Mouse (Mus musculus) neural tube, embryonic 14.5 days (tissue): ENCODE measurements at regions not wholly inside any gene's neighbourhood (a gene's known extent, or its start where the extent isn't known, plus 50 kb on each side); places are given as distances from the start of the nearest gene placed in this dataset.
A peak's percentile ranks its signal among the peaks of the same experiment; 100 is the strongest.

Source experiments
- ATAC-seq: fragments of 200-750 bp; cut with Nextera tagmentation; 2 replicates; pipeline ENCODE4 v1.8.0; 2017; ENCODE audit warnings: low read depth, mild to moderate bottlenecking, moderate TSS enrichment, moderate library complexity
- H3K27ac ChIP-seq: fragments of 300-500 bp; sonication (generic); 2 replicates; pipeline ENCODE4 v1.5.1; 2014; ENCODE audit warnings: low read depth, mild to moderate bottlenecking, control low read depth, low read length, moderate library complexity, mixed read lengths
- H3K27me3 ChIP-seq: fragments of 300-500 bp; sonication (generic); 2 replicates; pipeline ENCODE4 v1.6.1; 2014; ENCODE audit warnings: low read length; ENCODE audit not compliant: control insufficient read depth, insufficient read depth
- H3K36me3 ChIP-seq: fragments of 300-500 bp; sonication (generic); 2 replicates; pipeline ENCODE4 v1.6.1; 2014; ENCODE audit warnings: low read length, mixed read lengths; ENCODE audit not compliant: control insufficient read depth, insufficient read depth
- H3K4me1 ChIP-seq: fragments of 300-500 bp; sonication (generic); 2 replicates; pipeline ENCODE4 v1.6.1; 2014; ENCODE audit warnings: low read length; ENCODE audit not compliant: control insufficient read depth, insufficient read depth
- H3K4me2 ChIP-seq: fragments of 300-500 bp; sonication (generic); 2 replicates; pipeline ENCODE4 v1.6.1; 2014; ENCODE audit warnings: mild to moderate bottlenecking, low read depth, low read length, control low read depth
- H3K4me3 ChIP-seq: fragments of 300-500 bp; sonication (generic); 2 replicates; pipeline ENCODE4 v1.5.1; 2014; ENCODE audit warnings: low read depth, low read length, control low read depth, mixed read lengths
- H3K9ac ChIP-seq: fragments of 300-500 bp; sonication (generic); replicated peaks from 2 replicates; pipeline ENCODE4 v1.6.1; 2014; ENCODE audit warnings: low read depth, mild to moderate bottlenecking, control low read depth, low read length, mixed read lengths
- H3K9me3 ChIP-seq: fragments of 300-500 bp; sonication (generic); 2 replicates; pipeline ENCODE4 v1.6.1; 2016; ENCODE audit warnings: low read length; ENCODE audit not compliant: control insufficient read depth
- WGBS: fragments of 180-500 bp; shearing (Covaris S2); extraction: QIAGEN DNeasy Blood & Tissue Kit; methylation state at CpG from one replicate; pipeline ENCODE4 v1.1.7; 2014; 5-methylcytosine and 5-hydroxymethylcytosine counted together

DNA sequence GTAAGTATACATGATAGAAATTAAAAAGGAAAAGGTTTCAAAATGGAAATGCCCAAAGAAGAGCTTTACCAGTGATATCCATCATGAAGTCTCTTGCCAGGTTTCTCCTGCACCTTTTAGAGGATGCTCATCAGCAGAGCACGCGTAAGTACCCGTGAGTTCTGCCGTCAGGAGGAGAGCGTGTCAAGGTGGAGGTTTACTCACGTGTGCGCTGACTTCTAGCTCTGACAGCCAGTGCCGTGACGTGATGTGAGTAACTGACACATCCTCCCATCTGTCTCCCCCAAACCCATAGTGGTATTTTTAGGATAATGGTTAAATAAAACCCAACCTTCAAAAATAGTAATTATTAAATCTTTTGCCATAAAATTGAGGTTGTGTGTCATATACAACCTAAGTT, 55.3 kb downstream of the Adra2a start:
- Histone ChIP-seq H3K4me1 (no peaks in the 10 kb centered on the region), H3K4me2 (no peak overlapping the region), H3K27me3 (no peaks in the 10 kb centered on the region), H3K36me3 (no peaks in the 10 kb centered on the region), H3K9me3 (no peaks in the 10 kb centered on the region), H3K9ac (no peak overlapping the region), H3K27ac (no peak overlapping the region), H3K4me3 (no peak overlapping the region)
- WGBS, result 83% methylated on average over 9 of the region's 9 CpGs
- no peak for ATAC-seq

DNA sequence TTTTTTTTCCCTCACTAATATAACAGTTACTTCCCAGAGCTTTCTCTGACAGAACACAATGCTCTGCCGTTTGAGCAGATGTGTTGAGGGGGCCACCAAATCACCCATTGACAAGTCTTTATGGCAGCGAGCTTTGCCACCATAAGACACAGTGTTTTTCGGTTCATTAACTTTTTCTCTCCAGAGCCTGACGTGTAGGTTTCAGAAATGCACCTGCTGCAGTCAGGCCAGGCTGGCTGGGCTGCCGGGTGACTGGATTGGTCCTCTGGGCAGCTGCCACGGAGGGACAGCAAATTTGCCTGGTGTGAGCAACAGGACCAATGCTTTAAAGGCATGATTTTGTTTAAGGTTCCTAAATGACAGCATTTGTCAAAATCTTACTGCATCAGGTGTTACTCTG, 55.8 kb downstream of the Adra2a start:
- H3K9me3 ChIP-seq, result no peaks in the 10 kb centered on the region
- no peaks in the 10 kb centered on the region for H3K4me1 ChIP-seq
- no peak overlapping the region for H3K27ac ChIP-seq
- no peaks in the 10 kb centered on the region for H3K27me3 ChIP-seq
- ATAC-seq, result no peak
- no peak overlapping the region for H3K4me2 ChIP-seq
- no peak overlapping the region for H3K4me3 ChIP-seq
- no peaks in the 10 kb centered on the region for H3K36me3 ChIP-seq
- no peak overlapping the region for H3K9ac ChIP-seq
- 12% methylated on average over 6 of the region's 6 CpGs for WGBS

DNA sequence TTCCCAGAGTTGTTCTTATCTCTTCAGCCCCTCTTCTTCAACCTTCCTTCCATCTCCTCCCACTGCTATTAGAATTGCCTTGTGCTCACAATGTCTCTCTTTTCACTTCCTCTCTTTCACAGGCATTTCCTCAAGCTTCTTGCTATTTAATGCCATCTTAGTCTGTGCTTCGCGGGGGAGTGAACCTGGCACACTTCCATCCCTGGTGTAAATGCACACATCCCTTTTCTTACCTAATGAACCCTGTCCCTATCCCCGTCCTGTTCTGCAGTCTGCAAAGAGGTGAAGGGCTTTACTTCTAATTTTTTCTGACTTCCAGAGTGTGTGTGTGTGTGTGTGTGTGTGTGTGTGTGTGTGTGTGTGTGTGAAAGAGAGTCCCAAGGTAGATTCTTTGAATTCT, 62.6 kb downstream of the Adra2a start:
- Histone ChIP-seq H3K36me3 (no peaks in the 10 kb centered on the region), H3K27ac (no peak overlapping the region), H3K27me3 (no peaks in the 10 kb centered on the region), H3K4me1 (no peaks in the 10 kb centered on the region), H3K9me3 (no peaks in the 10 kb centered on the region), H3K9ac (no peak overlapping the region), H3K4me3 (no peak overlapping the region), H3K4me2 (no peak overlapping the region)
- WGBS, result 56% methylated on average over 3 of the region's 3 CpGs
- ATAC-seq, result no peak

DNA sequence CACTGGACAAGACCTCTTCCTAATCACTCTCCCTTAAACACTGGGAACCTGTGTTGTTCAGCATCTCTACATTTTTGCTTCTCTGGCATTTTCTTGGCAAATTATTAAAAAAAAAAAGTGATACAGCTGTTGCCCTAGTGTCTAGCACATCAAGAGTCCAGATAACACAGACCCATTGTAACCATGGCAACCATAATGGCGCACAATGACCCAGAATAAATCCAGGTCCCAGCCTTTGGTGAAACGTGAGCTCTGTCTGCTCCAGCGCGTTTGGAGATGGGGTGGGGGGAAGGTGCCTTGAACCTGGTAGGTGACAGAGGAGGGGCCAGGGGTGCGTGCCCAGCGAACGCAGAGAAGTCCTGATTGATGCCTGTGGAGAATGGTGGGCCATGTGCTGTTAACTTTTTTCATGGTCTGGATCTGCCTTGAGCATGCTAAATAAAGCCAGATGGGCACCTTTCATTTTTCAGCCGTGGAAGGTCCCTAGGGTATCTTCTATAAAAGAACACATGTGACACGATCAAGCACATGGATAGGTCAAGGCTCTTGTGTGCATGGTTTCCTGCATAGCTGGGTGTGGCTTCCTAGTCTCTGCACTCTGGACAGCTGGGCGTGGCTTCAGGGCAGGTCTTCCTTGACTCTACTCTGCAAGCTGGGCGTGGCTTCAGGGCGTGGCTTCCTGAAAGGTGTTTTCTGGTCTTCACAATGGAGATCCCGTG, 63.3 kb downstream of the Adra2a start:
- no peak; the same call in 1 of the 2 replicates for ATAC-seq
- no peaks in the 10 kb centered on the region for H3K36me3 ChIP-seq
- H3K9me3 ChIP-seq, result no peaks in the 10 kb centered on the region
- H3K4me3 ChIP-seq, result no peak overlapping the region
- no peak overlapping the region for H3K4me2 ChIP-seq
- H3K4me1 ChIP-seq, result no peaks in the 10 kb centered on the region
- H3K27ac ChIP-seq, result no peak overlapping the region
- no peak overlapping the region for H3K9ac ChIP-seq
- no peaks in the 10 kb centered on the region for H3K27me3 ChIP-seq
- WGBS, result 39% methylated on average over 13 of the region's 13 CpGs

DNA sequence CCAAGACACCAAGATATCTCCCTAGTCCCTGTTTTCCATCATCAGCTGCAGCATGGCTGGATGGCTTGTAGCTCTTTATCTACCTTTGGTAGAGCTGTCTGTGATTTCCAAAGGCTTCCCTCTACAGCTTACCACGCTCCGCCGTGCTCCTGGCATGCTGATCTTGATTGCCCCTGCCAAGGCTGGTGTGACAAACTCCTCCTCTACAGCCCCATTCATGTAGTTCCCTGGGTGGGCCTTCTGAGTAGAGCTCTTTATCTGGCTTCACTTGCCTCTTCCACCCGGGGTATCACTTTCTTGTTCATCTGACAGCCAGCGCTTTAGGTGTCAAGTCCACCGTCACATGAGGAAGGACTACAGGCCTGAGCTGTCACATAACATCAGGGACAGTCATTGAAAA, 66.1 kb downstream of the Adra2a start:
- no peak overlapping the region for H3K9ac ChIP-seq
- no peaks in the 10 kb centered on the region for H3K9me3 ChIP-seq
- H3K27ac ChIP-seq, result no peak overlapping the region
- WGBS, result 89% methylated on average over 6 of the region's 6 CpGs
- no peaks in the 10 kb centered on the region for H3K36me3 ChIP-seq
- H3K4me3 ChIP-seq, result no peak overlapping the region
- no peak for ATAC-seq
- H3K4me1 ChIP-seq, result no peaks in the 10 kb centered on the region
- H3K4me2 ChIP-seq, result no peak overlapping the region
- H3K27me3 ChIP-seq, result no peaks in the 10 kb centered on the region

DNA sequence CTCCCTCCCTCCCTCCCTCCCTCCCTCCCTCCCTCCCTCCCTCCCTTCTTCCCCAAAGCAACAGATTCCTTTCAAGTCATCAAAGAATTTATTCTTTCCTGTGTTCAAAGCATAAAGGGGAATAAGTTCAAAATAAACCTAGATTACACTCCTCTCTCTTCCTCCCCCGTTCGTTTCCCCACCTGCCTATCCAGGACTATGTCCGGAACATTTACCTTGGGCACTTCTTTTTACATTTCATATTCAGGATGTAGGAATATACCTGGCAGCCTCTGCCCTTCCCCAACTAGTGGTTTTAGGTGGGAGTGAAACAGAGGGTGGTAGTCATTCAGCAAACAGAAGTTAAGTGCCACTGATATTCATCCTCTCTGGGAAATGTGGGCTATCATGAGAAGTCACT, 68.7 kb downstream of the Adra2a start:
- Histone ChIP-seq H3K36me3 (no peaks in the 10 kb centered on the region), H3K9ac (no peak overlapping the region), H3K27me3 (no peaks in the 10 kb centered on the region), H3K4me1 (no peaks in the 10 kb centered on the region), H3K9me3 (no peaks in the 10 kb centered on the region), H3K27ac (no peak overlapping the region), H3K4me2 (no peak overlapping the region), H3K4me3 (no peak overlapping the region)
- no peak for ATAC-seq
- 84% methylated on average over 3 of the region's 3 CpGs for WGBS

DNA sequence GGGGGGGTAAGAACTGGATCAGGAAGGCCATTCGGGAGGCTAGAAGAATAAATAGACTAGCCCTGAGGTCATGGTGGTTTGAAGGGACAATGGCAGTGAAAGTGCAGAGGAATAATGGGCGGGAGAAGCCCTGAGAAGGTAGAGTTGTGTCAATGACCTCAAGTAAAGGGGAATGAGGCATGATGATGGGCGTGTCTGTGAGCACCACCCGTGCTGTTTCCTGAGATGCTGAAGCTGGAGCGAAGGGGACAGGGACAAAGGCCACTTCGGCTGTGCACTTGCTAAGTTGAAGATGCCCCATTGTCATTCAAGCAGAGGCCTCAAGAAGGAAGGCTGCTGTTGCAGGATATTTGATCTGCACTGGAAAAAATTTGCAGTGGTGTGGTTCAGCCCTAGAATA, 69.5 kb downstream of the Adra2a start:
- 37% methylated on average over 6 of the region's 6 CpGs for WGBS
- H3K27ac ChIP-seq, result no peak overlapping the region
- no peaks in the 10 kb centered on the region for H3K4me1 ChIP-seq
- no peak overlapping the region for H3K4me3 ChIP-seq
- ATAC-seq, result no peak
- H3K9me3 ChIP-seq, result no peaks in the 10 kb centered on the region
- no peaks in the 10 kb centered on the region for H3K36me3 ChIP-seq
- H3K9ac ChIP-seq, result no peak overlapping the region
- no peaks in the 10 kb centered on the region for H3K27me3 ChIP-seq
- H3K4me2 ChIP-seq, result no peak overlapping the region

DNA sequence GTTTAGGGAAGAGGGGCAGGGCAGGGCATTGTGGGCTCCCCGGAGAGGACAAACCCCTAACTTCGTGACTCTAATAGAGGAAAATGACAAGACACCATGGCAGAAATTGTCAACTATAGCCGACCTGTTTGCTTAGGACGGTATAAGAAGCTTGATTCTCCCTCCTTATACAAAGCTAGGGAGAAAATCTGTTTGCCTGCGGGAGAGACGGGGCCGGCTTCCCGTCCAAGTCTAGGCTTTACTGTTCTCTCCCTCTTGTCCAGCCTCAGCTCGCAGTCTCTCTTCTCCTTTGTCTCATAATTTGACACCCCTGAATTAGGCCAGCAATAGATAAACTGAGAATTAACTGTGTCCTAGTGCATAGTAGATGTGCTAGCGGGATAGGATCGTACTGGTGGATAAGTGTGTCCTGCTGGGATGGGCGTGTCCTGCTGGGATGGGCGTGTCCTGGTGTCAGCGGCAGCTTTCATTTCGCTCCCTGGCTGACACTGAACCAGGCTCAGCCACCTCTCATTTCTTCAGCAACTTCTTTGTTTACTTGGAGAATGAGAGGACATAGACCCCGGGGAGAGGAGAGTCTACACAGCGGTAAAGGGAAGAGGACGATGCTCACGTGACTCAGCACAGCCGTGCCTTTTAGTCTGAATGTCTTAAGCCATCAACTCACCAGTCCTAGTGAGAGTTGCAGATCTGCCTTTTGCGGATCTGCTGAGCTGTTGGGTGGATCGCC, 70.8 kb downstream of the Adra2a start:
- 6% methylated on average over 22 of the region's 22 CpGs for WGBS
- Histone ChIP-seq H3K4me3 (peak overlapping the region; percentile 35), H3K9me3 (no peaks in the 10 kb centered on the region), H3K4me2 (peak overlapping the region; percentile 54), H3K36me3 (no peaks in the 10 kb centered on the region), H3K27ac (no peak overlapping the region), H3K4me1 (no peaks in the 10 kb centered on the region), H3K27me3 (no peaks in the 10 kb centered on the region), H3K9ac (peak overlapping the region; percentile 12; the same call in 1 of the 2 replicates)
- peak; percentile 74; the same call in 1 of the 2 replicates for ATAC-seq

DNA sequence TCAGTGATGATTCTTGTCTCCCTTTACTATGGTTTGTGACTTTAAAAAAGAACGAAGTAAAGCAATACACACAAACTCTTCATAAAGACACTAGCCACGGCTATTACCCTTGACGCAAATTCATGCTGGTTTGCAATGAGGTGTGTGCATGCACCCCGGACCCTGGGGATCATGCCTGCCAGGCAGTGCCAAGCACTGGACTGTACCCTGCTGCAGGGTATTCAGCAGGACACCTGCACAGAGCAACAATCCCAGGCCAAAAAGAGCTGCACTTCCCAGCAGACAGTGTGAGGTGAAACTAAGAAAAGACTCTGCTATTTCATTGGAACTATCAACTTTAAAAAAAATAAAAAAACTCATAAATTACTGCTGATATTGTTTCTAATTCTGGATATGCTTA, 71.4 kb downstream of the Adra2a start:
- H3K9me3 ChIP-seq, result no peaks in the 10 kb centered on the region
- peak overlapping the region; percentile 54 for H3K4me2 ChIP-seq
- no peak for ATAC-seq
- no peaks in the 10 kb centered on the region for H3K36me3 ChIP-seq
- H3K9ac ChIP-seq, result peak overlapping the region; percentile 12; the same call in 1 of the 2 replicates
- WGBS, result 21% methylated on average over 4 of the region's 4 CpGs
- no peak overlapping the region for H3K27ac ChIP-seq
- H3K4me3 ChIP-seq, result peak overlapping the region; percentile 35
- no peaks in the 10 kb centered on the region for H3K27me3 ChIP-seq
- no peaks in the 10 kb centered on the region for H3K4me1 ChIP-seq
